Comparison of ENCODE assay signal across 34 mouse cellular contexts in the genomic region with DNA sequence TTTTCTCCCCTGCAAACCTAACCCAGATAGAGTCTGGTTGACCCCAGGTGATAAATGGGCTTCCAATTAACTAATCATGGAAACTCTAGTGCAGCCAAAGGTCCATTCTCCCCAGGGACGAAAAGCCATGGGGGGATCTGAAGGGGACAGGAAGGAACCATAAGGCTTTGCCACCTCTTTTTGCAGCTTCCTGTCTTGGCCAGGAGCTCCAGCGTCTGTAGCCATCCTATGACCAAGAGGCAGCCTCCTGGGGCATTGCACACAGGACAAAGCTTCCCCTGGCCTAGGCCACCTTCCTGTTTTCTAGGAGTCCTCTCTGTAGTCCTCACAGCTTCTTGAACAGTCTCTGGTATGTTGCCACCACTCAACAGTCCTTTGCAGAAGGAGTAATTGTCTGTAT. TPM values are rescaled to one million over a fixed set of nuclear protein-coding genes. Genes with fewer than 3 reads are reported as not detected.
A peak's percentile ranks its signal among the peaks of the same experiment; 100 is the strongest.
DNase-seq lines count a peak whose midpoint lies in the region; TF ChIP-seq lines count a peak whose summit lies in the region.
"Had no signal": no experiment of that assay in that cellular context is flagged by ENCODE, and none has a peak within 500 bp of the region (broad histone marks: within the 10 kb centered on the region; RNA-seq: fewer than 3 reads in every experiment).

No protein-coding gene starts in this region.

- no peak for TF ChIP-seq CTCF in gastrocnemius, adult 2 months (IDR thresholded peaks at IDR 0.05)
- no peak for TF ChIP-seq CTCF in kidney, adult 2 months (conservative IDR thresholded peaks at IDR 0.05; ENCODE audit: insufficient read depth, insufficient read length, low read depth, low read length)

- no peak for TF ChIP-seq POLR2A in kidney, adult 2 months (IDR thresholded peaks at IDR 0.05; ENCODE audit: low read depth, low read length)

- intact Hi-C loops in gastrocnemius, adult 2 months (cut with DNase I): no loop called here

- 83% methylated on average over 2 of the region's 2 CpGs for WGBS in kidney, adult 2 months

- H3K27ac ChIP-seq in gastrocnemius, adult 2 months: peak overlapping the region; percentile 10; the same call in 1 of the 2 replicates
- H3K27ac ChIP-seq in kidney, adult 2 months (ENCODE audit: insufficient read depth, low read depth, low read length): no peak overlapping the region
- H3K27ac ChIP-seq: forebrain, embryonic 10.5 days; heart, embryonic 10.5 days; heart, embryonic 13.5 days; hindbrain, embryonic 10.5 days; hindbrain, embryonic 13.5 days; intestine, embryonic 15.5 days had no signal

- no peak overlapping the region for H3K4me3 ChIP-seq in gastrocnemius, adult 2 months
- no peak overlapping the region for H3K4me3 ChIP-seq in kidney, adult 2 months (ENCODE audit: insufficient read depth, low read depth, low read length)
- H3K4me3 ChIP-seq: forebrain, embryonic 10.5 days; heart, embryonic 10.5 days; heart, embryonic 13.5 days; hindbrain, embryonic 10.5 days; hindbrain, embryonic 13.5 days; intestine, embryonic 15.5 days had no signal

- no peaks in the 10 kb centered on the region for H3K36me3 ChIP-seq in kidney, adult 2 months (ENCODE audit: control insufficient read depth, insufficient read depth, low read length)
- H3K36me3 ChIP-seq: forebrain, embryonic 10.5 days; G1E; heart, embryonic 10.5 days; heart, embryonic 13.5 days; hindbrain, embryonic 10.5 days; hindbrain, embryonic 13.5 days; intestine, embryonic 15.5 days had no signal

- no peaks in the 10 kb centered on the region for H3K4me1 ChIP-seq in kidney, adult 2 months (ENCODE audit: control insufficient read depth, insufficient read depth, low read length)

- DNase-seq in gastrocnemius, adult 2 months: no peak
- DNase-seq in gastrocnemius, postnatal 4 days (ENCODE audit: low spot score in 2 of 2): no peak
- peak; percentile 8 for DNase-seq in kidney, adult 2 months
- DNase-seq in kidney, postnatal 14 days: no peak
- peak; percentile 23 for DNase-seq in 416B (ENCODE audit: low read depth)
- no peak for DNase-seq in cerebellum, postnatal 10 days
- DNase-seq: adrenal gland, postnatal 10 days; B cell, adult 2 months; cerebellum, adult 11-12 months; cerebellum, adult 8-10 months; cerebellum, postnatal 14 days; forebrain, postnatal 0 days; gastrocnemius, postnatal 25 days; heart, adult 18-20 months; heart, postnatal 36 days; kidney, adult 11 months had no signal

- no peaks in the 10 kb centered on the region for H3K27me3 ChIP-seq in kidney, adult 2 months (replicated peaks; ENCODE audit: control insufficient read depth, insufficient read depth, low read length)
- H3K27me3 ChIP-seq: CH12.LX; heart, embryonic 13.5 days; hindbrain, embryonic 13.5 days; intestine, embryonic 15.5 days; Patski had no signal

RNA-seq across cellular contexts. Expression of a gene that starts 46.5 kb away (rescaled TPM):
- not detected for total RNA-seq in gastrocnemius, adult 2 months (2021)
- total RNA-seq in gastrocnemius, postnatal 4 days (2021): not detected
- polyA plus RNA-seq in kidney, adult 2 months (2012; rRNA removed): 0.08 TPM in 1 of 2 replicates, not detected in the other
- total RNA-seq: adrenal gland, adult 18-20 months; adrenal gland, postnatal 10 days; adrenal gland, postnatal 4 days; CH12.LX; gastrocnemius, adult 8-10 months; gastrocnemius, postnatal 25 days; heart, adult 18-20 months; heart, postnatal 36 days had no signal
- polyA plus RNA-seq: embryonic facial prominence, embryonic 11.5 days; embryonic facial prominence, embryonic 14.5 days; forebrain, embryonic 14.5 days; forebrain, postnatal 0 days; frontal cortex, adult 2 months; G1E; heart, embryonic 10.5 days; heart, embryonic 13.5 days; heart, embryonic 16.5 days; hindbrain, embryonic 10.5 days; hindbrain, embryonic 13.5 days; hindbrain, embryonic 16.5 days; intestine, embryonic 15.5 days; Patski had no signal

Comparison
In these comparisons a context has a peak if more than half of its experiments do, and no peak if none do; other contexts are left out.
1. DNase-seq: peak in kidney, adult 2 months (single experiment) and 416B (single experiment); none in gastrocnemius, adult 2 months (single experiment), gastrocnemius, postnatal 4 days (0 of 2), kidney, postnatal 14 days (single experiment) and cerebellum, postnatal 10 days (0 of 2).